Comparison of ENCODE assay signal across 22 mouse cellular contexts in the genomic region with DNA sequence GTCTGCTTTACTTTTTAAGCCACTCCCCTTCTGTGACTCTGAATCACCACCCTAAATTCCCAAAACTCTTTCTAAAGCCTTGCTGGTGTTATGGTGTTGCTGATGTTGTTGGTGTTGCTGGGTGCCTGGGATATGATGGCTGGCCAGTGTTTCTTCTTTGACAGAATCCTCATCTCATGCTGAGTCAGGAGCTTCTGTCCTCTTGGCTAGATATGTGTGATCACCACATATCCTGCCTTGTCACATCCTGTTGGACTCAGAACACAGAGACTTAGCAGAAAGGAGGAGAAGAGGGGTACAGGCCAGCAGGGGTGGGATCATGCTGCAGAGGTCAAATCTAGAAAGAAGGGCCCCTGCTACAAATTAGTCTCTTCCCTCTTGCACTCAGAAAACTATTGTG. TPM values are rescaled to one million over a fixed set of nuclear protein-coding genes. Genes with fewer than 3 reads are reported as not detected.
"Had no signal": no experiment of that assay in that cellular context is flagged by ENCODE, and none has a peak within 500 bp of the region (broad histone marks: within the 10 kb centered on the region; RNA-seq: fewer than 3 reads in every experiment).

No protein-coding gene starts in this region.

- H3K9ac ChIP-seq: forebrain, postnatal 0 days; heart, embryonic 12.5 days; hindbrain, embryonic 13.5 days; hindbrain, embryonic 15.5 days; intestine, embryonic 15.5 days; limb, embryonic 12.5 days had no signal

- H3K4me1 ChIP-seq: hindbrain, embryonic 13.5 days; hindbrain, embryonic 15.5 days; intestine, embryonic 15.5 days; limb, embryonic 10.5 days; limb, embryonic 12.5 days had no signal

- H3K36me3 ChIP-seq: heart, embryonic 10.5 days; heart, embryonic 12.5 days; hindbrain, embryonic 13.5 days; hindbrain, embryonic 15.5 days; intestine, embryonic 15.5 days; limb, embryonic 10.5 days; limb, embryonic 12.5 days had no signal

- H3K27ac ChIP-seq: heart, embryonic 10.5 days; hindbrain, embryonic 13.5 days; hindbrain, embryonic 15.5 days; intestine, embryonic 15.5 days; layer of hippocampus, adult 2 months; left cerebral cortex, adult 2 months; limb, embryonic 10.5 days; limb, embryonic 12.5 days had no signal

- ATAC-seq: forebrain, postnatal 0 days; inflammation-experienced regulatory T-cells, adult 6 months; intestine, embryonic 15.5 days; intestine, postnatal 0 days had no signal

- H3K4me3 ChIP-seq: heart, embryonic 10.5 days; heart, embryonic 12.5 days; hindbrain, embryonic 13.5 days; hindbrain, embryonic 15.5 days; intestine, embryonic 15.5 days; layer of hippocampus, adult 2 months; left cerebral cortex, adult 2 months; limb, embryonic 10.5 days; limb, embryonic 12.5 days had no signal

- H3K9me3 ChIP-seq: heart, embryonic 10.5 days; heart, embryonic 12.5 days; hindbrain, embryonic 13.5 days; hindbrain, embryonic 15.5 days; intestine, embryonic 15.5 days; limb, embryonic 10.5 days; limb, embryonic 12.5 days had no signal

- H3K27me3 ChIP-seq: hindbrain, embryonic 15.5 days; intestine, embryonic 15.5 days had no signal

- DNase-seq: forebrain, postnatal 0 days; gastrocnemius, postnatal 14 days; gastrocnemius, postnatal 36 days; heart, adult 18-20 months; heart, postnatal 10 days; heart, postnatal 36 days; kidney, adult 18-20 months; kidney, adult 8-10 months; kidney, postnatal 10 days; kidney, postnatal 25 days; kidney, postnatal 4 days had no signal

- H3K4me2 ChIP-seq: heart, embryonic 12.5 days; hindbrain, embryonic 13.5 days; hindbrain, embryonic 15.5 days; intestine, embryonic 15.5 days; limb, embryonic 12.5 days had no signal

RNA-seq across cellular contexts. Expression of gene Trabd2b, which starts 40.9 kb away (rescaled TPM):
- polyA plus RNA-seq: inflammation-experienced regulatory T-cells, adult 6 months had no signal
